Comparison of ENCODE assay signal across 13 mouse cellular contexts in genomic region chr2:163637655-163638266, GRCm38 (mm10). TPM values are rescaled to one million over a fixed set of nuclear protein-coding genes. Genes with fewer than 3 reads are reported as not detected.
A peak's percentile ranks its signal among the peaks of the same experiment; 100 is the strongest.
DNase-seq lines count a peak whose midpoint lies in the region; ATAC-seq and TF ChIP-seq lines count a peak whose summit lies in the region.
"Had no signal": no experiment of that assay in that cellular context is flagged by ENCODE, and none has a peak within 500 bp of the region (broad histone marks: within the 10 kb centered on the region; RNA-seq: fewer than 3 reads in every experiment).

No protein-coding gene starts in this region.

- H3K9ac ChIP-seq in heart, embryonic 13.5 days: peak overlapping the region; percentile 62
- H3K9ac ChIP-seq in intestine, embryonic 15.5 days: no peak overlapping the region
- no peak overlapping the region for H3K9ac ChIP-seq in midbrain, embryonic 11.5 days (ENCODE audit: low read length)
- H3K9ac ChIP-seq: limb, embryonic 15.5 days had no signal

- intact Hi-C loops in heart, postnatal 25 days (cut with DNase I): loop anchor here (5.0 kb wide), 1 partner anchor 35 kb away; the partner anchor contains the start of gene Ttpal

- no peaks in the 10 kb centered on the region for H3K9me3 ChIP-seq in heart, embryonic 13.5 days
- no peaks in the 10 kb centered on the region for H3K9me3 ChIP-seq in intestine, embryonic 15.5 days
- no peaks in the 10 kb centered on the region for H3K9me3 ChIP-seq in midbrain, embryonic 11.5 days (ENCODE audit: control insufficient read depth, low read length)
- H3K9me3 ChIP-seq: limb, embryonic 15.5 days; midbrain, embryonic 10.5 days had no signal

- no peak for TF ChIP-seq POLR2A in spleen, adult 2 months (IDR thresholded peaks at IDR 0.05; ENCODE audit: low read depth, low read length)

- H3K4me2 ChIP-seq in heart, embryonic 13.5 days: peak overlapping the region; percentile 76
- H3K4me2 ChIP-seq in intestine, embryonic 15.5 days (replicated peaks): peak overlapping the region; percentile 34
- no peak overlapping the region for H3K4me2 ChIP-seq in midbrain, embryonic 11.5 days
- H3K4me2 ChIP-seq: limb, embryonic 15.5 days had no signal

- H3K27ac ChIP-seq in heart, embryonic 13.5 days (replicated peaks): peak overlapping the region; percentile 83
- peak overlapping the region; percentile 13 for H3K27ac ChIP-seq in spleen, adult 2 months (ENCODE audit: insufficient read depth, low read length)
- peak overlapping the region; percentile 49; the same call in 1 of the 2 replicates for H3K27ac ChIP-seq in intestine, embryonic 15.5 days
- H3K27ac ChIP-seq in midbrain, embryonic 11.5 days (ENCODE audit: low read depth, low read length): no peak overlapping the region
- H3K27ac ChIP-seq: limb, embryonic 15.5 days; midbrain, embryonic 10.5 days had no signal

- peaks cover 61% of the 10 kb centered on the region for H3K4me1 ChIP-seq in heart, embryonic 13.5 days
- peaks cover 19% of the 10 kb centered on the region for H3K4me1 ChIP-seq in spleen, adult 2 months (ENCODE audit: control insufficient read depth, insufficient read depth, insufficient read length)
- peaks cover 26% of the 10 kb centered on the region for H3K4me1 ChIP-seq in intestine, embryonic 15.5 days (replicated peaks)
- peaks cover 3% of the 10 kb centered on the region; the same call in 1 of the 2 replicates for H3K4me1 ChIP-seq in midbrain, embryonic 11.5 days (ENCODE audit: control insufficient read depth, insufficient read depth, low read length)
- H3K4me1 ChIP-seq: limb, embryonic 15.5 days had no signal

- H3K4me3 ChIP-seq in heart, embryonic 13.5 days: peak overlapping the region; percentile 13
- no peak overlapping the region for H3K4me3 ChIP-seq in spleen, adult 2 months (ENCODE audit: extremely low read depth, insufficient read depth, insufficient read length)
- H3K4me3 ChIP-seq in intestine, embryonic 15.5 days (replicated peaks): no peak overlapping the region
- no peak overlapping the region for H3K4me3 ChIP-seq in midbrain, embryonic 11.5 days (ENCODE audit: low read depth, low read length)
- H3K4me3 ChIP-seq: limb, embryonic 15.5 days; midbrain, embryonic 10.5 days had no signal

- WGBS in heart, embryonic 13.5 days: 12% methylated on average over 5 of the region's 5 CpGs
- WGBS in spleen, adult 2 months: 33% methylated on average over 5 of the region's 5 CpGs
- 18% methylated on average over 5 of the region's 5 CpGs for WGBS in intestine, embryonic 15.5 days
- 81% methylated on average over 5 of the region's 5 CpGs for WGBS in midbrain, embryonic 11.5 days

- H3K36me3 ChIP-seq in heart, embryonic 13.5 days: peaks cover 58% of the 10 kb centered on the region
- peaks cover 49% of the 10 kb centered on the region for H3K36me3 ChIP-seq in spleen, adult 2 months (ENCODE audit: control insufficient read depth, insufficient read depth, low read length)
- H3K36me3 ChIP-seq in intestine, embryonic 15.5 days: peaks cover 3% of the 10 kb centered on the region; the same call in 1 of the 2 replicates
- H3K36me3 ChIP-seq in midbrain, embryonic 11.5 days (ENCODE audit: control insufficient read depth, insufficient read depth, low read length): peaks cover 2% of the 10 kb centered on the region; the same call in 1 of the 2 replicates

- no peak for TF ChIP-seq CTCF in spleen, adult 2 months (IDR thresholded peaks at IDR 0.05; ENCODE audit: extremely low read depth, insufficient read depth, insufficient read length, insufficient replicate concordance)

- no peak for ATAC-seq in heart, embryonic 13.5 days (ENCODE audit: extremely low read depth, insufficient number of reproducible peaks, low FRiP score, low TSS enrichment)
- peak; percentile 85 for ATAC-seq in intestine, embryonic 15.5 days
- no peak for ATAC-seq in midbrain, embryonic 11.5 days (ENCODE audit: low FRiP score)

- no peaks in the 10 kb centered on the region for H3K27me3 ChIP-seq in heart, embryonic 13.5 days (replicated peaks)
- H3K27me3 ChIP-seq in spleen, adult 2 months (ENCODE audit: control insufficient read depth, insufficient read depth, low read length): no peaks in the 10 kb centered on the region
- H3K27me3 ChIP-seq in intestine, embryonic 15.5 days (replicated peaks): no peaks in the 10 kb centered on the region
- H3K27me3 ChIP-seq in midbrain, embryonic 11.5 days (ENCODE audit: control insufficient read depth, insufficient read depth, low read length): no peaks in the 10 kb centered on the region
- H3K27me3 ChIP-seq: limb, embryonic 15.5 days had no signal

- DNase-seq in heart, postnatal 25 days (ENCODE audit: low spot score): no peak
- no peak for DNase-seq in spleen, adult 2 months (ENCODE audit: low read depth in 1 of 2, low spot score in 2 of 2)
- DNase-seq in spleen, adult 18-20 months: no peak
- DNase-seq in testis, postnatal 14 days (ENCODE audit: low spot score): peak; percentile 50
- DNase-seq in midbrain, embryonic 11.5 days (ENCODE audit: low spot score, missing footprints): no peak
- DNase-seq: cerebellum, postnatal 14 days; kidney, adult 11 months; retina, postnatal 1 day; thymus, postnatal 25 days had no signal

RNA-seq across cellular contexts. Expression of gene Serinc3, which starts 7.2 kb away (rescaled TPM):
- 50.1 and 51.8 TPM in 2 replicates for polyA plus RNA-seq in heart, embryonic 13.5 days (2015; fragmentation: Nextera tagmentation; extraction: Ambion mirVana)
- 100 to 1,000 TPM; 291 to 357 TPM for total RNA-seq in heart, postnatal 25 days (2021)
- polyA plus RNA-seq in spleen, adult 2 months (2012; rRNA removed): 400 and 443 TPM in 2 replicates
- polyA plus RNA-seq in intestine, embryonic 15.5 days (2015; fragmentation: Nextera tagmentation; extraction: Ambion mirVana): 45.3 and 47.1 TPM in 2 replicates
- 35.0 and 38.8 TPM in 2 replicates for polyA plus RNA-seq in midbrain, embryonic 11.5 days (2014; fragmentation: Nextera tagmentation; extraction: Ambion mirVana)

RNA-seq across cellular contexts. Expression of gene Pkig, which starts 20.4 kb away (rescaled TPM):
- 233 and 270 TPM in 2 replicates for polyA plus RNA-seq in heart, embryonic 13.5 days (2015; fragmentation: Nextera tagmentation; extraction: Ambion mirVana)
- total RNA-seq in heart, postnatal 25 days (2021): 100 to 1,000 TPM; 211 to 235 TPM
- polyA plus RNA-seq in spleen, adult 2 months (2012; rRNA removed): 138 and 179 TPM in 2 replicates
- 113 and 122 TPM in 2 replicates for polyA plus RNA-seq in intestine, embryonic 15.5 days (2015; fragmentation: Nextera tagmentation; extraction: Ambion mirVana)
- polyA plus RNA-seq in midbrain, embryonic 11.5 days (2014; fragmentation: Nextera tagmentation; extraction: Ambion mirVana): 153 and 162 TPM in 2 replicates

RNA-seq across cellular contexts. Expression of gene Ttpal, which starts 35.6 kb away (rescaled TPM):
- 18.8 and 19.3 TPM in 2 replicates for polyA plus RNA-seq in heart, embryonic 13.5 days (2015; fragmentation: Nextera tagmentation; extraction: Ambion mirVana)
- 1 to 10 TPM; 7.9 to 9.7 TPM for total RNA-seq in heart, postnatal 25 days (2021)
- 57.9 and 67.7 TPM in 2 replicates for polyA plus RNA-seq in spleen, adult 2 months (2012; rRNA removed)
- polyA plus RNA-seq in intestine, embryonic 15.5 days (2015; fragmentation: Nextera tagmentation; extraction: Ambion mirVana): 25.7 and 26.5 TPM in 2 replicates
- polyA plus RNA-seq in midbrain, embryonic 11.5 days (2014; fragmentation: Nextera tagmentation; extraction: Ambion mirVana): 39.9 and 44.5 TPM in 2 replicates
